Mouse (Mus musculus) stomach, postnatal 0 days (tissue): ENCODE measurements around the gene Cyp17a1.

Experiments used
- CTCF ChIP-seq: IDR thresholded peaks from 2 replicates; pipeline ENCODE4 v1.5.1; 2016; ENCODE audit warnings: antibody characterized with exemption, low read depth, mild to moderate bottlenecking, moderate library complexity
- EP300 ChIP-seq: optimal IDR thresholded peaks from 2 replicates; pipeline ENCODE3; 2016; ENCODE audit warnings: antibody characterized with exemption

DNA sequence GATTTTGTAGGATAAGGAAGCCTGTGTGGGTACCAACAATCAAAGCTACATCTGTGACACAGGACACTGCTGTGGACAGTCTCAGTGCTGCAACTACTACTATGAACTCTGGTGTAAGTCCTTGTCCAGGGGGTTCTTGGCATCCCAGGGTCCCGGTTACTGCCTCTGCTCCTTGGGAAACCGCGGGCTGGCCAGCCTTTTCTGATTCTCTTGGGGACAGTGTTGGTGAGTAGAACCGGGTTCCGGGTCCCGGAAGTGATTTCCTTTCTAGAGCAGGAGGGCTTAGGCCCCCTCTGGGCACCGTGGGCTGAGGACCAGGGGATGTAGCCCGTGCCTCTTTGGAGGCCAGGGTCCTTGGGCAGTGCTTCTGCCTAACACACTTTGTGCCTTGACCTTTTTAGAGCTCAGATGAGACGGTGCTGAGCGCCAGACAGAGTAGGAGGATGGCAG is 28.6 kb downstream of the Cyp17a1 start:
- TF ChIP-seq EP300: no peak
- TF ChIP-seq CTCF: no peak
